Mouse (Mus musculus): ENCODE measurements around the gene Runx1. TPM values are rescaled to one million over a fixed set of nuclear protein-coding genes. Genes with fewer than 3 reads are reported as not detected.

Runx1 gene
- total RNA-seq, 2 experiments from 2014 or later, result 2.0 to 2.1 TPM

- intact Hi-C loops (cut with DNase I), result no loop called here
- no peak for DNase-seq (ENCODE audit: low spot score)
Observed at GRCm38 (mm10) chr16:92763666-92764065, 62.3 kb downstream of the Runx1 start.

- intact Hi-C loops (cut with DNase I), result no loop called here
- no peak for DNase-seq (ENCODE audit: low spot score)
Observed at GRCm38 (mm10) chr16:92761968-92762521, 63.9 kb downstream of the Runx1 start.

GRCm38 (mm10) chr16:92760091-92760490, 65.9 kb downstream of the Runx1 start:
- no peak for DNase-seq (ENCODE audit: low spot score)
- intact Hi-C loops (cut with DNase I), result no loop called here

- DNase-seq (ENCODE audit: low spot score), result no peak
- intact Hi-C loops (cut with DNase I), result no loop called here
Observed at GRCm38 (mm10) chr16:92757564-92757963, 68.4 kb downstream of the Runx1 start.

GRCm38 (mm10) chr16:92753944-92754343, 72.0 kb downstream of the Runx1 start:
- intact Hi-C loops (cut with DNase I), result no loop called here
- no peak for DNase-seq (ENCODE audit: low spot score)

GRCm38 (mm10) chr16:92753139-92753538, 72.8 kb downstream of the Runx1 start:
- intact Hi-C loops (cut with DNase I), result no loop called here
- no peak for DNase-seq (ENCODE audit: low spot score)

- DNase-seq (ENCODE audit: low spot score), result no peak
- intact Hi-C loops (cut with DNase I), result no loop called here
Observed at GRCm38 (mm10) chr16:92748272-92748671, 77.7 kb downstream of the Runx1 start.

- intact Hi-C loops (cut with DNase I), result no loop called here
- DNase-seq (ENCODE audit: low spot score), result no peak
Observed at GRCm38 (mm10) chr16:92747062-92747461, 78.9 kb downstream of the Runx1 start.

GRCm38 (mm10) chr16:92745239-92745638, 80.7 kb downstream of the Runx1 start:
- intact Hi-C loops (cut with DNase I), result no loop called here
- DNase-seq (ENCODE audit: low spot score), result no peak

- DNase-seq (ENCODE audit: low spot score), result no peak
- intact Hi-C loops (cut with DNase I), result no loop called here
Observed at GRCm38 (mm10) chr16:92744172-92744777, 81.7 kb downstream of the Runx1 start.

- intact Hi-C loops (cut with DNase I), result no loop called here
- DNase-seq (ENCODE audit: low spot score), result no peak
Observed at GRCm38 (mm10) chr16:92743755-92744154, 82.2 kb downstream of the Runx1 start.

GRCm38 (mm10) chr16:92741342-92741741, 84.6 kb downstream of the Runx1 start:
- no peak for DNase-seq (ENCODE audit: low spot score)
- intact Hi-C loops (cut with DNase I), result no loop called here

- intact Hi-C loops (cut with DNase I), result no loop called here
- no peak for DNase-seq (ENCODE audit: low spot score)
Observed at GRCm38 (mm10) chr16:92740541-92740940, 85.4 kb downstream of the Runx1 start.

GRCm38 (mm10) chr16:92739997-92740396, 86.0 kb downstream of the Runx1 start:
- DNase-seq (ENCODE audit: low spot score), result no peak
- intact Hi-C loops (cut with DNase I), result no loop called here

GRCm38 (mm10) chr16:92739071-92739793, 86.7 kb downstream of the Runx1 start:
- DNase-seq (ENCODE audit: low spot score), result no peak
- intact Hi-C loops (cut with DNase I), result no loop called here

- intact Hi-C loops (cut with DNase I), result no loop called here
- DNase-seq (ENCODE audit: low spot score), result no peak
Observed at GRCm38 (mm10) chr16:92738476-92739010, 87.4 kb downstream of the Runx1 start.

GRCm38 (mm10) chr16:92726870-92727269, 99.1 kb downstream of the Runx1 start:
- intact Hi-C loops (cut with DNase I), result no loop called here
- no peak for DNase-seq (ENCODE audit: low spot score)

- intact Hi-C loops (cut with DNase I), result no loop called here
Observed at GRCm38 (mm10) chr16:92724526-92724925, 101.4 kb downstream of the Runx1 start.

GRCm38 (mm10) chr16:92720678-92721077, 105.3 kb downstream of the Runx1 start:
- intact Hi-C loops (cut with DNase I), result no loop called here
- no peak for DNase-seq (ENCODE audit: low spot score)

More at GRCm38 (mm10) chr16:92724526-92724925, 101.4 kb downstream of the Runx1 start:
- no peak for DNase-seq (ENCODE audit: low spot score)

- DNase-seq (ENCODE audit: low spot score), result no peak
- intact Hi-C loops (cut with DNase I), result no loop called here
Observed at GRCm38 (mm10) chr16:92719725-92720124, 106.2 kb downstream of the Runx1 start.
